Mouse (Mus musculus): Measurements from ENCODE around the gene Epb41.

- TF ChIP-seq CTCF (IDR thresholded peaks at IDR 0.05; ENCODE audit: low read depth, low read length) (no peak), EP300 (IDR thresholded peaks at IDR 0.05; ENCODE audit: insufficient read depth, low read depth, low read length) (no peak)
Measured at GRCm38 (mm10) chr4:132066101-132066773, 8.9 kb downstream of the Epb41 start.
